Mouse (Mus musculus) forebrain, postnatal 0 days (tissue): ENCODE results near the gene Edc3. TPM values are rescaled to one million over a fixed set of nuclear protein-coding genes. Genes with fewer than 3 reads are reported as not detected.

Experiments used
- ATAC-seq: fragments of 200-750 bp; cut with Nextera tagmentation; 2 replicates; pipeline ENCODE4 v1.8.0; 2017; ENCODE audit warnings: mild to moderate bottlenecking, moderate library complexity
- DNase-seq: peaks from one replicate; pipeline ENCODE4 v3.0.0-alpha.2; 2015
- H3K27ac ChIP-seq: fragments of 300-500 bp; sonication (generic); 2 replicates; pipeline ENCODE4 v1.5.1; 2014; ENCODE audit warnings: low read depth, mild to moderate bottlenecking, antibody characterized with exemption, low read length, moderate library complexity, mixed read lengths
- H3K27me3 ChIP-seq: fragments of 300-500 bp; sonication (generic); 2 replicates; pipeline ENCODE4 v1.6.1; 2014; ENCODE audit warnings: mild to moderate bottlenecking, low read length, mixed read lengths; ENCODE audit not compliant: insufficient read depth
- H3K36me3 ChIP-seq: fragments of 300-500 bp; sonication (generic); 2 replicates; pipeline ENCODE4 v1.6.1; 2014; ENCODE audit warnings: mild to moderate bottlenecking, moderate library complexity; ENCODE audit not compliant: insufficient read depth
- H3K4me1 ChIP-seq: fragments of 300-500 bp; sonication (generic); 2 replicates; pipeline ENCODE4 v1.6.1; 2014; ENCODE audit warnings: antibody characterized with exemption; ENCODE audit not compliant: insufficient read depth
- H3K4me2 ChIP-seq: fragments of 300-500 bp; sonication (generic); 2 replicates; pipeline ENCODE4 v1.6.1; 2014; ENCODE audit warnings: low read depth, mild to moderate bottlenecking, moderate library complexity
- H3K4me3 ChIP-seq: fragments of 300-500 bp; sonication (generic); 2 replicates; pipeline ENCODE4 v1.5.1; 2014; ENCODE audit warnings: low read depth, low read length, mixed read lengths
- H3K9ac ChIP-seq: fragments of 300-500 bp; sonication (generic); 2 replicates; pipeline ENCODE4 v1.6.1; 2014; ENCODE audit warnings: mild to moderate bottlenecking
- H3K9me3 ChIP-seq: fragments of 300-500 bp; sonication (generic); 2 replicates; pipeline ENCODE4 v1.6.1; 2016; ENCODE audit warnings: low read length
- CTCF ChIP-seq: sonication (generic); IDR thresholded peaks from 2 replicates; pipeline ENCODE4 v1.5.1; 2016; ENCODE audit warnings: antibody characterized with exemption, control low read depth, low read depth
- WGBS: fragments of 180-500 bp; shearing (Covaris S2); extraction: QIAGEN DNeasy Blood & Tissue Kit; methylation state at CpG from one replicate; pipeline ENCODE4 v1.1.7; 2014; 5-methylcytosine and 5-hydroxymethylcytosine counted together
- polyA plus RNA-seq: library from polyadenylated mRNA; unstranded; fragments of >200 nt; fragmentation: Nextera tagmentation; extraction: Ambion mirVana; gene quantifications from 2 replicates; pipeline ENCODE4 v1.2.1, GENCODE M21; 2015
- total RNA-seq: library from RNA; depleted of rRNA; stranded (reverse); fragments of >200 nt; gene quantifications from 2 replicates; pipeline ENCODE4 v1.2.3, GENCODE M21; 2014; rRNA removed

The Edc3 gene
- 7.2 and 10.2 TPM in 2 replicates for total RNA-seq
- 23.5 and 27.8 TPM in 2 replicates for polyA plus RNA-seq

DNA sequence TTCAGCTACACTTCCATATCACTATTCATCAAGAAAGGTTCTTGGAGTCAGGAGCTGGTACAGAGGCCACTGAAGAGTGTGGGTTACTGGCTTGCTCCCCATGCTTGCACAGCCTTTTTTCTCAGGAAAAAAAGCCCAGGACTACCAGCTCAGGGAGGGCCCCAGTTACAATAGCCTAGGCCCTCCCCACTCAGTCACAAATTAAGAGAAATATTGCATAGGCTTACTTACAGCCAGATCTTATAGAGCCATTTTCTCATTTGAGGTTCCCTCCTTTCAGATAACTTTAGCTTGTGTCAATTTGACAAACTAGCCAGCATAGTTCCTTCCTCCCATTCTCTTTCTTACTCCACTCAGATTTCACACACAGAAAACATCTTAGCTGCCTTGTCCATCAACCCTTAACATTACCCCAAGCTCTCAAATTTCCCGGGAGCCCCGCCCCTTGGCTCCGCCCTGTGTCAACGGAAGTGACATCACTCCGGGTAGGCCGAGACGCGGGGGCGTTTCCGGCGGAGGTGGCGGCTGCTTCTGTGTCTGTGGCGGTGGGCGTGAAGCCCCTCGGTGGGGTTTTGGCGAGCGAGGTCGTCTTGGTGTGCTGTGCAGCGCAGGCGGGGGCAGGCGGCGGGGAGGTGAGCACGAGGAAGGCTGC, at the start of gene Edc3:
Gene Edc3 (plus strand): TSS at position 473 of the 652 bp plus-strand sequence.
- H3K27me3 ChIP-seq, result no peaks in the 10 kb centered on the region
- DNase-seq, result peak; percentile 90
- WGBS, result 2% methylated on average over 23 of the region's 23 CpGs

DNA sequence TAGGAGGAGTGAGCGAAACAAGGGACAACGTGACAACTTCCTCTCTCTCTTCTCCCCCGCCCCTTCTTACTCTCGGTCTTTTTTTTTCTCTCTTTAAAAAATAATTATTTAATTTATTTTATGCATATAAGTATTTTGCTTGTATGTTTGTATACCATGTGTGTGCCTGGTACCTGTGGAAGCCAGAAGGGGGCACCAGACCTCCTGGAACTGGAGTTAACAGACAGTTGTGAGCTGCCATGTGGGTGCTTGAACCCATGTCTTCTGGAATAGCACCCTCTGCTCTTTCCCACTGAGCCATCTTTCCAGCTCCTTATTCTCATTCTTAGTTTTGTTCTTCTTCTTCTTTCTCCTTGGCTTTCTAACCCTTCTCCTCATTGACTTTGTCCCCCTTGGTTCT, 49.4 kb upstream of the Edc3 start:
- WGBS, result 85% methylated on average over 4 of the region's 4 CpGs

More for the DNA sequence above, at the start of gene Edc3:
- H3K9me3 ChIP-seq, result 0 out of 2 replicates have a peak, but pooled peaks cover 3% of the 10 kb centered on the region
- H3K4me1 ChIP-seq, result peaks cover 11% of the 10 kb centered on the region
- peak; percentile 99 for ATAC-seq
- H3K4me3 ChIP-seq, result peak within 1 kb of the TSS; percentile 73
- H3K27ac ChIP-seq, result peak within 1 kb of the TSS; percentile 87
- peak within 1 kb of the TSS; percentile 77 for H3K4me2 ChIP-seq
- TF ChIP-seq CTCF, result no peak
- H3K9ac ChIP-seq, result peak within 1 kb of the TSS; percentile 93
- 0 out of 2 replicates have a peak, but pooled peaks cover under 1% of the 10 kb centered on the region for H3K36me3 ChIP-seq

DNA sequence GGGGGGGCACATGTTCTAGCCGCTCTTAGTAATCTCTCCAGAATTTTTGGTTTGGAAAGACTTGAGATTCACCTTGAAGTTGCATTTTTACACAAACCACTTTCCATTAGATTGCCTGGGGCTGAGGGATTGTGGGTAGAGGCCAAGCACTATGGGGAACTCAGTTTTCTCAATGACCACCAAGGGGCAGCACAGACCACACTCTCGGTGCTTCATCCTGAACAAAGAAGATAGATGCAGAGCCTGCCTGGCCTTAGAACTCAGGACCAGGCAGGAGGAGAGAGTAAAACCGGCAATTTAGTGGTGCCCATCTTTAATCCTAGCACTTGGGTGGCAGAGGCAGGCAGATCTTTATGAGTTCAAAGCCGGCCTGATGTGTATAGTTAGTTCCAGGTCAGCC, 48.6 kb upstream of the Edc3 start:
- peak; percentile 85 for ATAC-seq

More for the DNA sequence above, 49.4 kb upstream of the Edc3 start:
- H3K27me3 ChIP-seq, result no peaks in the 10 kb centered on the region
- ATAC-seq (no peak), DNase-seq (no peak)
- no peak overlapping the region for H3K4me3 ChIP-seq
- no peak overlapping the region for H3K4me2 ChIP-seq
- no peaks in the 10 kb centered on the region for H3K9me3 ChIP-seq
- H3K27ac ChIP-seq, result no peak overlapping the region
- no peak overlapping the region for H3K9ac ChIP-seq
- no peak for TF ChIP-seq CTCF
- no peaks in the 10 kb centered on the region; the same call in 1 of the 2 replicates for H3K4me1 ChIP-seq
- H3K36me3 ChIP-seq, result no peaks in the 10 kb centered on the region

DNA sequence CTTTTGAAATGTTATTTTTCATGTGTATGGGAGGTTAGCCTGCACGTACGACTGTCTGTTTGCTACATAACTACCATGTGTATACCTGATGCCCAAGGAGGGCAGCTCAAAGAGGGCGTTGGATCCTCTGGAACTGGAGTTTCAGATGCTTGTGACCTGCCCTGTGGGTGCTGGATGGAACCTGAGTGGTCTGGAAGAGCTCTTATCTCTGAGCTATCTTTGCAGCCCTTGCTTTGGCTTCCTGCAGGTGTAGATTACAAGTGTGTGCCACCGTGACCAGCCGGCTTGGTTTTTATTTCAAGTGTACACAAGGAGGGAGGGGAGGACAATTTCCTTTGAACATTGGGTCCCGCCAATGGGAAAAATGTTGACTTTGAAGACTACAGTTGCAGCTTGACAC, 47.8 kb upstream of the Edc3 start:
- Histone ChIP-seq H3K36me3 (no peaks in the 10 kb centered on the region), H3K4me3 (no peak overlapping the region), H3K9me3 (no peaks in the 10 kb centered on the region), H3K4me2 (no peak overlapping the region), H3K4me1 (no peaks in the 10 kb centered on the region; the same call in 1 of the 2 replicates), H3K9ac (no peak overlapping the region), H3K27ac (no peak overlapping the region), H3K27me3 (no peaks in the 10 kb centered on the region)
- ATAC-seq, result no peak
- TF ChIP-seq CTCF, result no peak
- no peak for DNase-seq
- 85% methylated on average over 6 of the region's 6 CpGs for WGBS

More for the DNA sequence above, 48.6 kb upstream of the Edc3 start:
- WGBS, result 23% methylated on average over 4 of the region's 4 CpGs
- H3K27me3 ChIP-seq, result no peaks in the 10 kb centered on the region
- H3K9ac ChIP-seq, result no peak overlapping the region
- H3K9me3 ChIP-seq, result no peaks in the 10 kb centered on the region
- DNase-seq, result peak; percentile 84
- no peaks in the 10 kb centered on the region; the same call in 1 of the 2 replicates for H3K4me1 ChIP-seq
- peak; percentile 85 for TF ChIP-seq CTCF
- no peak overlapping the region for H3K27ac ChIP-seq
- H3K4me2 ChIP-seq, result no peak overlapping the region
- H3K36me3 ChIP-seq, result no peaks in the 10 kb centered on the region
- H3K4me3 ChIP-seq, result no peak overlapping the region

DNA sequence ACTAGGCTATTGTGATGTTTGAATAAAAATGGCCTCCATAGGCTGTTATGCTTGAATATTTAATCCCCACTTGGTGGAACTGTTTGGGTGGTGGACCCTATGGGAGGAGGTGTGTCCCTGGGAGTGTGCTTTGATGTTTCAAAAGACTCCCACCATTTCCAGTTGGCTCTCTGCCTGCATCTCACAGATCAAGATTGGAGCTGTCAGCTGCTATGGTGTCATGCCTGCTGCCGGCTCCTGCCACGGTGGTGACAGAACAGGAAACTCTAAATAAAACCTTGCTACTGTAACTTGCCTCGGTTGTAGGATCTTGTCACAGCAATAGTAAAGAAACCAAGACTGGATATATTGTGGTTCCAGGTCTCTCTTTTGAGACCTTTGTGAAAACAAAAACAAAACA, 46.8 kb upstream of the Edc3 start:
- no peak for TF ChIP-seq CTCF
- H3K9ac ChIP-seq, result no peak overlapping the region
- no peaks in the 10 kb centered on the region for H3K4me1 ChIP-seq
- no peaks in the 10 kb centered on the region for H3K36me3 ChIP-seq
- H3K4me2 ChIP-seq, result no peak overlapping the region
- 27% methylated on average over 3 of the region's 3 CpGs for WGBS
- H3K4me3 ChIP-seq, result no peak overlapping the region
- no peaks in the 10 kb centered on the region for H3K27me3 ChIP-seq
- 0 out of 2 replicates have a peak, but pooled peaks have one; percentile 23 for ATAC-seq
- no peak overlapping the region for H3K27ac ChIP-seq
- DNase-seq, result peak; percentile 52
- H3K9me3 ChIP-seq, result no peaks in the 10 kb centered on the region

DNA sequence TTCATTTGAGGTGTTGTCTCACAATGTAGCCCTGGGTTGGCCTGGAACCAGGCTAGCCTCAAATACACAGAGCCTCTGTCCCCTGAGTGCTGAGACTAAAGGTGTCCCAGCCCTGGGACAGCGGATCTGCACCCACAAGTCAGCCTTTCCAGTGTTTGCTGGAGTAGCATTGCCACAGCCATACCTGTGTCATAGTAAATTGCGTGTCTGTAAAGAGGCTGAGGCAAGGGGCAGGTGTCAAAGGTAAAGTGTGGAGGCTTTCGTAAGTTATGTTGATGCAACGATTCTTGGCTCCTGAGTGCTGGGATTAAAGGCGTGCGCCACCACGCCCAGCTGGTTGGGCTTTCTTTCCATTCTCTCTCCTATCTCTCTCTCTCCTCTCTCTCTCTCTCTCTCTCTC, 43.7 kb upstream of the Edc3 start:
- no peaks in the 10 kb centered on the region for H3K27me3 ChIP-seq
- no peaks in the 10 kb centered on the region for H3K4me1 ChIP-seq
- no peaks in the 10 kb centered on the region for H3K9me3 ChIP-seq
- no peak for DNase-seq
- H3K36me3 ChIP-seq, result no peaks in the 10 kb centered on the region
- no peak overlapping the region for H3K4me2 ChIP-seq
- H3K4me3 ChIP-seq, result no peak overlapping the region
- no peak overlapping the region for H3K27ac ChIP-seq
- no peak for TF ChIP-seq CTCF
- no peak overlapping the region for H3K9ac ChIP-seq
- 64% methylated on average over 7 of the region's 7 CpGs for WGBS
- ATAC-seq, result no peak

DNA sequence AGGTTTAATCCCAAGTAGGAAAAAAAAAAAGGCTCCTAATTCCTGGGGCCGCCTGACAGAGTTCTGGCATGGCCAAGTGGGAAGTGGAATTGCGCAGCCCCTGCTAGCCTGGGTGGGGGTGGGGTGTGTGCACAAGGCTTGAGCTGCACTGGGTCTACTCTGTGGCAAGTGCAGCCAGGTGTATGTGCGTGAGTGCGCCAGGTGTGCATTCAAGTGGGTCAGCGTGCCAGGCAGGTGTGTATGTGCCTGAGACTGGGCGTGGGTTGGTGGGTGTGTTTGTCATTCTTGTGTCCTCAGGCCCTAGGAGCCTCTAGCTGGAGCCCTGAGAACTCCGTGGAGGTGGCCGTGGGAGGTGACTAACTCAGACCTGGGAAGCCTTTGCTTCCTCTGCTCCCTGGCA, 41.8 kb upstream of the Edc3 start:
- TF ChIP-seq CTCF, result no peak
- Histone ChIP-seq H3K4me3 (no peak overlapping the region), H3K4me1 (no peaks in the 10 kb centered on the region), H3K9ac (no peak overlapping the region), H3K4me2 (no peak overlapping the region), H3K9me3 (no peaks in the 10 kb centered on the region), H3K36me3 (no peaks in the 10 kb centered on the region), H3K27ac (no peak overlapping the region), H3K27me3 (no peaks in the 10 kb centered on the region)
- 85% methylated on average over 8 of the region's 8 CpGs for WGBS
- DNase-seq (no peak), ATAC-seq (no peak)
